Mouse (Mus musculus): ENCODE results near the gene Phf1.
"Not testable (repeated sequence)": the region's sequence is repeated elsewhere in the genome, so short reads cannot be mapped to it uniquely, and the experiment has no call there.

Phf1 gene

DNA sequence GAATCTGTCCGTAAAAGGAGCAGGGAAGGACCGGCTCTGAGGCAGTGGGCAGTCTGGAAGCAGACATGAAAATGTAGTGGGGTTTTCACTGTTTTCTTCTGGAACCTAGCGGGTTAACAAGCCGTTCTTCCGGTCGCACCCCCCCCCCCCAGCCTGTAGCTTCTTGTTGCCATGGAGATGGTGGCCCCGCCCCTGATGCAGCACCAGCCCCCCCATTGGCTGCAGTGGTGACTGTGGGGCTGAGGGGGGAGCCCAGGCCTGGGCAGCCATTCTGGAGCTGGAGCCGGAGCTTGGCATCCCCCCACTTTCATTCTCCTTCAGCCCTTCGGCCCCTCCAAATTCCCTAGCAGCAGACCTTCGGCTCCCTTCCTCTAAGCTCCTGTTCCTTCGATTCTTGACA lies 18.6 kb downstream of the Phf1 start:
- peak; percentile 74 to 83 for DNase-seq

- DNase-seq: no peak
Measured at GRCm38 (mm10) chr17:26951952-26952877, 19.4 kb downstream of the Phf1 start.

GRCm38 (mm10) chr17:26953201-26953600 lies 20.3 kb downstream of the Phf1 start:
- no peak for DNase-seq

- DNase-seq: no peak
Measured at GRCm38 (mm10) chr17:26953726-26954125, 20.9 kb downstream of the Phf1 start.

- no peak for DNase-seq
Measured at GRCm38 (mm10) chr17:26956309-26956708, 23.5 kb downstream of the Phf1 start.

- DNase-seq: no peak
Measured at GRCm38 (mm10) chr17:26956895-26957294, 24.0 kb downstream of the Phf1 start.

- DNase-seq: no peak
Measured at GRCm38 (mm10) chr17:26957872-26958271, 25.0 kb downstream of the Phf1 start.

DNA sequence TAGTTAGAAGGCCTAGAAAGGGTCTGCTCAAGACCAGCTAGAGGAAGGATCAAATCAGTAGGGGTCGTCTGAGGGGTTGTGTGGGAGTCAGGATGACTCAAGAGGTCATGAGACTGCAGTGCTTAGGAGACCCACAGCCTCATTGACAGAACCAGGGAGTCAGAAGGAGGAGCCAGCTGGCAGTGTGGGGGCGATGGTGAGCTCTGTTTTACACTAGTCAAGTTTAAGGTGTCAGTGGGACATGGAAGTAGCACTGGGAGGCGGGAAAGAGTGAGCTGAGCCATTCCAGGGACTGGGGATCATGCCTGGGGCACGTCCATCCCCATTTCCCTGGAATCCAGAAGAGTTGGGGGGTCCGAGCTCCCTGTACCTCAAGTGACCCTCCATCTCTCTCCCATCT lies 26.0 kb downstream of the Phf1 start:
- no peak for DNase-seq

DNA sequence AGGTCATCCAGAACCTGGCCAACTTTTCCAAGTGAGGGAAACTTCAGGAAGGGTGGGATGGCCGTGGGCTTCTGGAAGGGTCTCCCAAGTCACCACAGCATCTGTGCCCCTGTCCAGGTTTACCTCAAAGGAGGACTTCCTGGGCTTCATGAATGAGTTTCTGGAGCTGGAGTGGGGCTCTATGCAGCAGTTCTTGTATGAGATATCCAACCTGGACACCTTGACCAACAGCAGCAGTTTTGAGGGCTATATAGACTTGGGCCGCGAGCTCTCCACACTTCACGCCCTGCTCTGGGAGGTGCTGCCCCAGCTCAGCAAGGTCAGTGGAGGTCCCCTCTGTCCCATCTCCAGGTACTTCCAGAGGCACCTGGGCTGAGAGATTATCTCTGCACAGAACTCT lies 27.0 kb downstream of the Phf1 start:
- DNase-seq: no peak

DNA sequence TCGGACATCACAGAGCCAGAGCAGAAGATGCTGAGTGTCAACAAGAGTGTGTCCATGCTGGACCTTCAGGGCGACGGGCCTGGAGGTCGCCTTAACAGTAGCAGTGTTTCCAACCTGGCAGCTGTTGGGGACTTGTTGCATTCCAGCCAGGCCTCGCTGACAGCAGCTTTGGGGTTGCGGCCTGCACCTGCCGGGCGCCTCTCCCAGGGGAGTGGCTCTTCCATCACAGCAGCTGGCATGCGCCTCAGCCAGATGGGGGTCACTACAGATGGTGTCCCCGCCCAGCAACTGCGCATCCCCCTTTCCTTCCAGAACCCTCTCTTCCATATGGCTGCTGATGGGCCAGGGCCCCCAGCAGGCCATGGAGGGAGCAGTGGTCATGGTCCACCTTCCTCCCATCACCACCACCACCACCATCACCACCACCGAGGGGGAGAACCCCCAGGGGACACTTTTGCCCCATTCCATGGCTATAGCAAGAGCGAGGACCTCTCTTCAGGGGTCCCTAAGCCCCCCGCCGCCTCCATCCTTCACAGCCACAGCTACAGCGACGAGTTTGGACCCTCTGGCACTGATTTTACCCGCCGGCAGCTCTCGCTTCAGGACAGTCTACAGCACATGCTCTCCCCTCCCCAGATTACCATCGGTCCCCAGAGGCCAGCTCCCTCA lies 28.9 kb downstream of the Phf1 start:
- DNase-seq: no peak

GRCm38 (mm10) chr17:26966993-26967392 lies 34.1 kb downstream of the Phf1 start:
- no peak for DNase-seq

- no peak for DNase-seq
Measured at GRCm38 (mm10) chr17:26967477-26967876, 34.6 kb downstream of the Phf1 start.

DNA sequence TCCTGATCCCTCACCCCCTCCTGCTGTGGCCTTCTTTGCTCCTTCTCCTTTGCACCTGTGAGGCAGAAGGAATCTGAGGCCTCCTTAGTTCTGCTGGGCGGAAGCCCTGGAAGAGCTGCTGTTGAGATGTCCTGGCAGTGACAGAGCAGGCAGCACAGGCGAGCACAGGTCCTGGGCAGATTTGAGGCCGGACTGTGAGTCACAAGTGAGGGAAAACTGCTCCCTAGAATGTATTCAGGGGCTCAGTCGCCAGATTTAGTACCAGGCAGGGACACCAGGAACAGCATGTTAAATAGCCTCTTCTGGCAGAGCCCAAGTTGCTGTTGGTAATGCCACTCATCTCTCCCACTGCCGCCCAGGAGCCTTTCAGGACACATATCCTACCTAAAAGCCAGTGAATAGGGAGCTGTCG lies 35.4 kb downstream of the Phf1 start:
- DNase-seq: no peak

DNA sequence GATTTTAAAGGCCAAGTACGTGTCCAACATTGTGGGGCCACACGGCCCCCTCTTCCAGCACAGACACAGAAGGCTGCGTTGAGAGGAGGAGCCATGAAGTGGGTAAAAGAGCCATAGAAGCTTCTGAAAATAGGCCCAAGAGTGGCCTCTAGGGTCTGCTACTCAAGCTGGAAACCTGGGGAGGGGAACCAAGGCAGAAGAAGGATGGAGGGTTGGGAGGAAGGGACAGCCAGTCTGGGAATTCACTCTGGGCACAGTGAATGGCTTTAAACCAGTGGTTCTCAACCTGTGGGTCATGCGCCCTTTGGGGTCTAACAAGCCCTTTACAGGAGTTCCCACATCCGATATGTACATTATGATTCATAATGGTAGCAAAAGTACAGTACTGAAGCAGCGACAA lies 36.4 kb downstream of the Phf1 start:
- DNase-seq: no peak

GRCm38 (mm10) chr17:26970221-26970620 lies 37.4 kb downstream of the Phf1 start:
- DNase-seq: no peak

- no peak for DNase-seq
Measured at GRCm38 (mm10) chr17:26971247-26971905, 38.5 kb downstream of the Phf1 start.

GRCm38 (mm10) chr17:26972107-26972506 lies 39.3 kb downstream of the Phf1 start:
- DNase-seq: no peak

DNA sequence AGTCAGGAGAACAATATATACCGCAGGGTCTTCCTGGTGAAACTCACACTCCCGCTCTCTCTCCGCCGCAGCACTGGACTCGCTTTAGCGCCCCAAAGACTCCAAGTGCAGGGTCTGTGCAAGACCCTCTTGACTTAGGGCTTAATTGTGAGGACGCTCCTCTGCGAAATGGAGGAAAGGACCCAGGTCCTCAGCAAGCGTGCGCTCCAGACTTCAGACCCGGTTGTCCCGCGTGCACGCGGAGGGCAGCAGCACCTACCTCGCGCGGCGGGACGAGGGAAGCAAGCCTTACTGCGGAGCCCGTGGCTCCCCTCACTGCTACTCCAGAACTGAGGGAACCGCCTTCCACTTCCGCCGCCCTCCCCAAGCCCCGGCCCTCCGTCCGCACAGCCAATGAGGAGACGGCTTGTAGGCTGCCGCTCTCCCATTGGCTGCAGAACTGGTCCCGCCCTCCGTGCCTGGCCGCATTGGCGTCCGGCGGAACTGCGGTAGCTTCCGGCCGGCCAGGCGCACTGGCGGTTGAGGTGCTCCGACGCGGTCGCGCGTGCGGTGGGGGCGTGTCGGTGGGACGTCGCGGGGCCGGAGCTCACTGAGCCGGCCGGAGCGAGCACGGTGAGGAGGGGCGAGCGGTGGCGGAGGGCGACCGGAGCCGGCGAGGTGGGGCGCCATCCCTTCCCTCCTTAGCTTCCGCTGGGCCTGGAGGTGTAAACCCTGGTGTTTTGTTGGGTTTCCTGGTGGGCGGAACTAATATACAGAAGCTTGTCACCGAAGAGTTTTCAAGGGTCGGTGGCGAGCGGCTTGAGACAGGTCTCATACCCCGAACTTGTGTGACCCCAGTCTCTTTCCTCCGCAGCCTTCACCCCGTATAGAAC lies 40.1 kb downstream of the Phf1 start, which contains the start of gene Zbtb9:
Zbtb9 (plus strand) TSS at position 465 of the 872 bp plus-strand sequence.
- peak; percentile 97 for DNase-seq

- no peak for DNase-seq
Measured at GRCm38 (mm10) chr17:26974547-26974946, 41.7 kb downstream of the Phf1 start.

GRCm38 (mm10) chr17:26975415-26975814 lies 42.6 kb downstream of the Phf1 start:
- no peak for DNase-seq

GRCm38 (mm10) chr17:26977354-26977753 lies 44.5 kb downstream of the Phf1 start:
- not testable (repeated sequence) for DNase-seq

- DNase-seq: no peak
Measured at GRCm38 (mm10) chr17:26979426-26979825, 46.6 kb downstream of the Phf1 start.
